Mouse (Mus musculus): ENCODE measurements around the gene Trpm4.

GRCm38 (mm10) chr7:45315182-45315701, 18.3 kb downstream of the Trpm4 start:
- no peak for TF ChIP-seq EP300 (IDR thresholded peaks at IDR 0.05; ENCODE audit: insufficient read depth, low read depth, low read length)
- no peak for TF ChIP-seq POLR2A (IDR thresholded peaks at IDR 0.05; ENCODE audit: insufficient read depth, low read length)
- TF ChIP-seq CTCF (IDR thresholded peaks at IDR 0.05; ENCODE audit: low read depth, low read length), result no peak

Measured in ES-Bruce4 (cell line).